Mouse (Mus musculus) CD4-positive, CD25-positive, alpha-beta regulatory T cell, adult 2 months (primary cell): ENCODE data around the gene Rflna.
A peak's percentile ranks its signal among the peaks of the same experiment; 100 is the strongest.

Experiments used
- DNase-seq: peaks from one replicate; pipeline ENCODE4 v3.0.0-alpha.2; 2012; ENCODE audit warnings: low read depth, low spot score

Rflna gene

DNA sequence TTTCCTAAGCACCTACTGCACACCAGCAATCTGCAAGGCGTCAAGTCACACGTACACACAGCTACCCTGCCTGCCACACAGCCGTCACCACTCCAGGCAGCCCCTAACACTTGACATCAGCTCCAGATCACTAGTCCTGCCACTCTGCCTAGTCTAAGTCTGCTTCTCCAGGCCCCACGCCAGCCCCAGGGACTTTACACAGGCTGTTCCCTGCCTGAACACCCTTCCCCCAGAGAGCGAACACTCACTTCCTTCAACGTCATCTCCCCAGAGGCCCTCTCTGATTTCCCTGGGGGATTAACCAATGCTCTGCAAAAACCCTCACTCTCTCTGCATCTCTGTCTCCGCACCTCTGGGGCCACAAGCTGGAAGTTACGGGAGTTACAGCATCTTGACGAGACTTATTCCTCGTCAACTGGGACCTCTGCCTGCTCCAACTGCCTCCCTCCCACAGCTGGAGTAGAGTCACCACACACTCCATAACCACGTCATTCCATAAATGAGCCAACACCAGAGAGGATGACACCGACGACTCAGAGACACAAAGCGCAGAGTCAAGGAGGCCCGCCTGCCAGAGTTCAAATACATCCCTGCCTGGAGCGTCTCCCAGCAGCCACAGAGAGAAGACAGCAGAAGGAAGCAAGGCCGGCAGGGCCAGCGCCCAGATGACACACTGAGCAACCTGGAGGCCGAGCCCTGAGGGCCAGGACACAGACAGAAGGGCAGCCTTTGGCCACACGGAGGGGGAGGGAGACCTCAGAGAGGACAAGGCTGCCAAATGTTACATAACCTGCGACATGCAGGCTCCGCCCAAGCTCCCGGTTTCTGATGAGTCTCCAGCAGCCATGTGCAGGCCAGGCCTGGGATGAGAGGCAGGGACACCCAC is 49.8 kb downstream of the Rflna start:
- DNase-seq, result peak; percentile 28

DNA sequence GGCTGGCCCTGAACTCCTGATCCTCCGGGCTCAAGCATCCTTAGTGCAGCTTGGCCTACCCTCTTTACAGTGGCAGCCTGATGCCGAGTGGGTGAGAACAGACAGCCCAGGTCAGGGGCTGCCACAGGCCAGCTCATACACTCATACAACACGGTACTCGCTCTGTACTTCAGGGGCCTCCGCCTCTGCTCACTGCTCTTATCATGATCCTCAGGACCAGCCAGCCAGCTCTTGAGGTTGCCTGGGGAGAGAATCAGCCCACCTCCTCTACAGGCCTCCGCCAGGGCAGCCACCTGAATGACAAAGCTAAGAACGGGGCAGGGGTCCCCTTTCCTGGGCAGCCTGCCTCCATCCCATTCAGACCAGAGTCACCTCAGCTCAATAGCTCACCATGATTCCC is 50.6 kb downstream of the Rflna start:
- DNase-seq, result no peak

DNA sequence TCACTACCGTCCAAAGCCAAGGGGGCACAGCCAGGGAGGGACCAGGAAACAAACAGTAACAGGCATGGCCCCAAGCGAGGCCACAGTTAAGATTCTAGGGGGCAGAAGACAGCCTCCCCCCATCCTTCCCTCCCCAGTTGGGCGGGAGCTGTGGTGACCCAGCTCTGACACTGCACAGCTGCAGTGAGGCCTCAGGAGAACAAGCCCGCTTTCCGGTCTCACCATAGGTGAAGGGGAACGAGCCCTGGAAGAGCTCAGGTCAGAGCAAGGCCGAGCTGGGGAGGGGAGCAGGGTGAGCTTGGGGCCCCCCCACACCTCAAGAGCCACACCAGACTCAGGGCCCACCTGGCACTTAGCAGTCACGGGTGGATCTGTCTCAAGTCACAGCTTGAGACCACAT is 52.9 kb downstream of the Rflna start:
- DNase-seq, result no peak

DNA sequence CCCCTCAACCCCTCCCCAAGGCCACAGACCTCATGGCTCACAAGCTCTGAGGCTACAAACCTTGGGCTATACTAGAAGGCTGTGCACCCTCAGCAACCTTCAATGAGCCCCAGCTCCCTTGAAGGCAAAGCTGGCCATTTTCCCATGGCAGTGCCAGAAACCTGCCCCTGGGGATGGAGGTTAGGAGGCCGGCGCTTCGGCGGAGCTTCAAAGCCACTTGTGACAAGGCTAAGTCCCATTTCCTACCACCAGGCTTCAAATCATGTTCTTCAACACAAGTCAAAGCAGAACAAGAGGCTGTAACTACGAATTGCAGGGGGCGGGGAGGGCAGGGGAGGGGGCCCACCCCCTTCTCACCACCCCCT is 53.3 kb downstream of the Rflna start:
- no peak for DNase-seq

DNA sequence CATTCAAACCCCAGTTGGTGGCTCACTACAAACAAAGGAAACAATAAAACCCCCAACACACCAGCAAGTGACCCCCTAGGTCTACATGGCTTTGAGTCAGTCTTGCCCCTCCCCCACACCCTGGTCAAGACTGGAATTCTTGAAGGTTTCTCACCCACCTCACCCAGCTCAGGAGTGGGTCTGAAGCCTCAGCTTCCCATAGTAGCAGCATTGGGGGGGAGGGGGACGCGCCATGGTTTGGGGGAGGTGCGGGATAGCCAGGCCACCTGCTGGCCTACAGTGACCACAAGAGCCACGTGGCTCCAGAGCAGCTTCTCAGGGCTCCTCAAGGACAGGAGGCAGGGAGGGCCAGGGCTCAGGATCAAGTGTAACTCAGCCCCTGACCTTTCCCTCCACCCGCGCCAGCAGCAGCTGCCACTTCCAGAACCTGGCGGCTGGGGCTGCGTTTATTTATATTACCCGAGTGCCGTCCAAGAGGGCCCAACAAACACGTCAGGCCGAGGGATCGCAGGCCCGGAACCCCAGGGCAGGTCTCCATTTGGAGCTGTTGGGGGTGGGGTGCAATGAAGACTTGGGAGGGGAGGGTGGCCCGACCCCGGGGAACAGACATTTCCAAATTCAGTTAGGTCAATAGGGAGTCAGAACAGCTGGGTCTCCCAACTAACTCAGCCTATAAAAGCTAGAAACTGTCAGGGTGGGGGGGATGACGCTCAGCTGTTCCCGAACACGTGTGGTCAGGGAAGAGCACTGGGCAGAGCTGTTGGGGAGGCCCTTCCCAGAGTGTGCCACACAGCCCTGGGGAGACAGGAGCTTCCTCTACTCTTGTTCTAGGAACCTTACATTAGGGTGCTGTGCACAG is 53.9 kb downstream of the Rflna start:
- no peak for DNase-seq

DNA sequence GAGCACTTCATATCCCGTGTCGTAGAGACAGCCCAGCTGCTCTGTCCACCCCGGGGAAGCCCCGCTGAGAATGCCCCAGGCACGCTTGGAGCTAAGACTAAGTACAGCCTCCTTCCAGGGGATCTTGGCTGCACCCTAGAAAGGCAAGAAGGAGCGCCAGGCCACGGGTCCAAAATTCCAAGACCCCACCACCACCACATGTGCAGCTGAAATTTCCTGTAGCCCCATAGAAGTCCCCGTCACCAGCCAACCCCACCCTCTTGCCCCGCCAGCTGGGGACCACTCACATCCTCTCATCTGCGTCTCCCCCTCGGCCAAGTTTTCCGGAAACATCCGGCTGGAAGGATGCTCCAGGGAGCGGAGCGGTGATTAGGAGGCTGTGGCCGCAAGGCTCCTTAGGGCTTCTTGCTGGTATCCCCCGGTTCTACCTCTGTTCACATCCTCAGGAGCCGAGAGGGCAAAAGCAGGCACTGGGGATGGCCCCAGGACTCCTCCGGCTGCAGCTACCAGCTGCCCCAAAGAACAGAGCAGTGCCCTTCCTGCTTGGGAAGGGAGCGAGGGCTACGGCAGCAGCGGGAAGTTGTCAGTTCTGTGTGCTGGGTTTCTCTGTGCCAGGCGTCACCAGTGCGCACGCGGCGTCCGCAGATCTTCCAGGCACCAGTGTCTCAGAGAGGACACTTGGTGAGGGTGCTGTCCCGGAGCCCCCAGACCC is 54.7 kb downstream of the Rflna start:
- DNase-seq, result peak; percentile 24

DNA sequence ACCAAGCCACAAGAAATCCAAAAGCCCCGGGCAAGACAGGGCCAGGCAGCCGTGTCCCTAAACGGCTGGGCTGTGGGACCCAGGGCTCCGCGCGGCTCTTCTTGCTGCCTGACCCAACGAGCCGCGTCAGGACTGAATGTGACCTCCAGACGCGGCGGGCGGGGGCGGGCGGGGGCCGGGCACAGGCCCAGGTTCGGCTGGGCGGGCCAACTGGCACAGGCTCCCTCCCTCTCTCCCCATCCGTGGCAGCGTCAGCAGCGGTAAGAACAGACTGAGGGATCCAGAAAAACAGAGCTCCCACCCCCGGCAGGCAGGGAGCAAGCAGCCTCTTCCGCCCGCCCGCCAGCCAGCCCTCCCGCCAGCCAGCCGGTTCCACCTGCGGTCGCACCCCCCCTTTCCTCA is 55.2 kb downstream of the Rflna start:
- peak; percentile 35 for DNase-seq
